Mouse (Mus musculus) kidney, adult 18-20 months (tissue): Measurements from ENCODE around the gene Ralgapa2.

Source experiments
- DNase-seq: peaks from one replicate; pipeline ENCODE4 v3.0.0; 2021

Gene Ralgapa2

DNA sequence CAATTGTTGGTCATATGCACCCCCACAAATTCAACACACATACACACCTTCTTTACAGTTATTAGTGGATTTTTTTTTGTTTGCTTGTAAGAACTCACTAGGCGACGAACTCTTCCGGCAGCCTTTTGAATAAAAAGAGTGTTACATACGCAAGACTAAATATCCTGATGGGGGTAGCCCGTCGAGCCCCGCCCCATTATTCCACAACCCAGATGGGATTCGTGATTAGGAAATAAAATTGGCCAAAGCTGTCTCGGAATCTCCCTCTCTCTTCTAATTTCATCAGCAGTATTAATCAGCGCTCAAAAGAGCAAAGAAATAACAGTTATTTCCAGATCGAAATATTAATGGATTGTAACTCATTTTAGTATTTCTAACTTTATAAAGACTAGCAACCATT is 292.4 kb downstream of the Ralgapa2 start:
- DNase-seq, result no peak

GRCm38 (mm10) chr2:146218881-146219535 is 293.1 kb downstream of the Ralgapa2 start:
- DNase-seq, result peak; percentile 12

GRCm38 (mm10) chr2:146218161-146218691 is 293.9 kb downstream of the Ralgapa2 start:
- DNase-seq, result peak; percentile 20

GRCm38 (mm10) chr2:146217227-146217980 is 294.7 kb downstream of the Ralgapa2 start:
- DNase-seq, result no peak

DNA sequence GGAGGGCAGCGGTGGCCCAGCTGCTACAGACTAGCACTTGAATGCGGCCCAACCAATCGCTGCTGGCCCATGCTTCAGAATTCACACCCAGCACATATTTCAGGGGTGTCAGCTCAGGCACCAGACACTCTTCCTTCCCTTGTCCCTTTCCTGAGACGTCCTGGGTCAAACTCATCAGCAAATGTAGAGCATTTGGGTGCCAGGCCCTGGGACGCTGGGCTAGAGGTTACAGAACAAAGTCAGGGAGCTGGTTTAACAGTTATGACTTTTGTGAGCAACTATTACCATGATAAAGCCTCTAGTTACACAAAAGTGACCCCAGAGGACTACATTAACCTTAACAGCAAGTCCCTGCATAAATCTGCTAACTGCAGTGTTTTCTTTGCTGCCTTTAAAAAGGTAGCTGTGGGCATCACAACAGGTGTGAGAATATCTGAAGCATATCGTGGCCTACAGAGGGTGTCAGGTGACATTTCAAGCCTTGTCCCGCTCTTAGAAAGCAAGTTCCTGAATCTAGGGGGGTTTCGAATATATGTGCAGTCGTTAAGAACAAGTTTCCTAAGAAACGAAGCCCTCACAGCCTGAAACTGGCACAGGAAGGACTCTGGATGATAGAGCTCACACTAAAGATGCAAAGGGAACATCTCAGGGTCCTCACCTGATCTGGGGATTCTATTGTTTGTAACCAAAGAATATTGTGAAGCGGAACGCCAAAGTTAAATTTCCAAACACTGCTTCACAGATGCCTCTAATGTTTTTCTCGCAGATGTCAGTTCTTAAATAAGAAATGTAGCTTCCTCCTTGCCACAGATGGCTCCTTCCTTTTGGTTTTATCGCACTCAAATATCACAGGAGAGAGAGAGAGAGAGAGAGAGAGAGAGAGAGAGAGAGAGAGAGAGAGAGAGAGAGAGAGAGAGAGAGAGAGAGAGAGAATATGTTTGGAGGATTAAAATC is 295.8 kb downstream of the Ralgapa2 start:
- DNase-seq, result no peak

DNA sequence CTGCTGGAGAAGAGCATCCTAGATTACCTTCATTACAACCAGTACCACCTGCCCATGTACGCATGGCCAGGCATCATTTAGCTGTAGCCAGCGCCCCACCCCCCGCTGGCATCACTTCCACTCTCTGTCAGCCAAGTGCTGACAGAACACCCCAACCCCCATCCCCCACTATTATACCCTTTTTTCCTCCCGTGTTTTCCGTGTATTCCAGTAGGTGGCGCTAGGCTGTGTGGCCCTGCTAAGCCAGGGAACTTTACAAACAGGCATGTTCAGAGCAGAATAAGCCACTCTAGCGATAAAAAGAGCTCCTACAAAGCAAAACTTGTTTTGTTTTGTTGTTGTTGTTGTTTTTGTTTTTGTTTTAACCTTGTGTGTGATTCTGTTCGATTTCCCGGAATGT is 297.4 kb downstream of the Ralgapa2 start:
- peak; percentile 27 for DNase-seq

- DNase-seq, result no peak
Observed at GRCm38 (mm10) chr2:146210968-146211367, 301.2 kb downstream of the Ralgapa2 start.

DNA sequence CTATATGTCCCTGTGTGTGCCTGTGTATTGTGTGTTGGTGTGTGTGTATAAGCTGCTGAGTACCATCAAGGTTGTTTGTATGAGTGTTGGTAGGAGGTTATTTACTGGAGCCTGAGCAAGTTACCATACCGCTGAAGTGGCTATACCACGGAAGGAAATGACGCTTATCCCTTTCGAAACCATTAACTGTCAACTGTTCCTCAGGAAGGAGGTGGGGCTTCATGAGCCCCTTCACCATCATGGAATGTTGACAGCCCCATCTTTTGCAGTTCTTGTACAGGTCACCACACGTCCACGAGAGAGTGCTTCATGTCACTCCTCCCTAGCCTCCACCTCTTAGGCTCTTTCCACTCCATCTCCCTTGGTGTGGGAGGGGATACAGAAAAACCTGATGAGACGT is 314.2 kb downstream of the Ralgapa2 start:
- no peak for DNase-seq

DNA sequence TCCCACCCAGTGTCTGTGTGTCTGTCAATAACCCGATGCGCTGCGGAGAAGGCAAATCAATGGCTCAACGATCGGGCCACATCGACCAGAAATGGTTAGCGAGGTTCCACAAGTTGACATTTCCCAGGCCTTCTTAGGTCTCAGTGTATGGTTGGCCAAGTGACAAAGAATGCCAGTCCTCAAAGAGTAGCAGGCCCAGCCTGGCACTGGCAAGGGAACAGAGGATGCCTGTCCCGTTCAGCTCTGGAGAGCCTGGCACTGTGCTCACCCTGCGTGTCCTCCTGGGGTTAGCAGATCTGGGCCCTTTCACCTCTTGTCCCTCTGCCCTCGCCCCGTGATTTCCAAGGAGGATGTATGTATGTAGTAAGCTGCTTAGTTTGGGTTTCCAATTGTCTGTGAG is 316.0 kb downstream of the Ralgapa2 start:
- DNase-seq, result no peak
